29 mouse cellular contexts compared by ENCODE assay signal in genomic region chr19:46227300-46227699, GRCm38 (mm10).
DNase-seq lines count a peak whose midpoint lies in the region; ATAC-seq and TF ChIP-seq lines count a peak whose summit lies in the region.
"Had no signal": no experiment of that assay in that cellular context is flagged by ENCODE, and none has a peak within 500 bp of the region (broad histone marks: within the 10 kb centered on the region; RNA-seq: fewer than 3 reads in every experiment).

No protein-coding gene starts in this region.

- no peaks in the 10 kb centered on the region for H3K9me3 ChIP-seq in liver, embryonic 12.5 days (replicated peaks)
- no peaks in the 10 kb centered on the region for H3K9me3 ChIP-seq in liver, postnatal 0 days (ENCODE audit: low read length)
- H3K9me3 ChIP-seq in ES-E14 (ENCODE audit: control insufficient read depth, insufficient read depth, low read depth, low read length), result no peaks in the 10 kb centered on the region
- H3K9me3 ChIP-seq: hindbrain, embryonic 15.5 days; limb, embryonic 13.5 days; neural tube, embryonic 12.5 days had no signal

- H3K27me3 ChIP-seq in liver, embryonic 12.5 days (replicated peaks), result no peaks in the 10 kb centered on the region
- H3K27me3 ChIP-seq in liver, postnatal 0 days (ENCODE audit: insufficient read depth, low read length), result no peaks in the 10 kb centered on the region
- H3K27me3 ChIP-seq in myocyte (ENCODE audit: control insufficient read depth, insufficient read depth, insufficient read length), result no peaks in the 10 kb centered on the region
- H3K27me3 ChIP-seq: hindbrain, embryonic 15.5 days; limb, embryonic 13.5 days; neural tube, embryonic 12.5 days; Patski had no signal

- H3K79me2 ChIP-seq in myocyte (ENCODE audit: control insufficient read depth, insufficient read depth), result peaks cover 15% of the 10 kb centered on the region

- in situ Hi-C loops in ES-E14 (cut with MboI; ENCODE audit: low sequenced_read_pairs in 2 of 2, unreplicated experiment in 2 of 2), result no loop called here

- TF ChIP-seq EP300 in liver, postnatal 0 days (IDR thresholded peaks at IDR 0.05; ENCODE audit: low read depth), result no peak

- TF ChIP-seq POLR2A in myocyte (IDR thresholded peaks at IDR 0.05; ENCODE audit: insufficient read length, low read depth), result no peak

- H3K4me3 ChIP-seq in liver, embryonic 12.5 days, result no peak overlapping the region
- H3K4me3 ChIP-seq in liver, postnatal 0 days (ENCODE audit: low read depth, low read length), result no peak overlapping the region
- H3K4me3 ChIP-seq in ES-E14 (ENCODE audit: insufficient read depth in 1 of 2, low read depth in 1 of 2, low read length in 2 of 2, poor library complexity in 1 of 2, severe bottlenecking in 1 of 2) (no peak overlapping the region), myocyte (no peak overlapping the region)
- H3K4me3 ChIP-seq: hindbrain, embryonic 15.5 days; left cerebral cortex, adult 2 months; limb, embryonic 13.5 days; neural tube, embryonic 12.5 days had no signal

- TF ChIP-seq CTCF in liver, postnatal 0 days (IDR thresholded peaks at IDR 0.05; ENCODE audit: low read depth), result no peak

- ATAC-seq in liver, embryonic 12.5 days, result peak; percentile 52; the same call in 1 of the 2 replicates
- no peak for ATAC-seq in liver, postnatal 0 days
- ATAC-seq: forebrain, embryonic 14.5 days; inflammation-experienced regulatory T-cells, adult 6 months; midbrain, embryonic 16.5 days; Patski had no signal

- peaks cover 5% of the 10 kb centered on the region; the same call in 1 of the 2 replicates for H3K36me3 ChIP-seq in liver, embryonic 12.5 days
- H3K36me3 ChIP-seq in liver, postnatal 0 days (replicated peaks; ENCODE audit: insufficient read depth, low read length), result no peaks in the 10 kb centered on the region
- H3K36me3 ChIP-seq in ES-E14 (ENCODE audit: control insufficient read depth, insufficient read depth, low read length, poor library complexity, severe bottlenecking), result no peaks in the 10 kb centered on the region
- no peaks in the 10 kb centered on the region for H3K36me3 ChIP-seq in myocyte (ENCODE audit: control insufficient read depth, insufficient read depth)
- H3K36me3 ChIP-seq: hindbrain, embryonic 15.5 days; neural tube, embryonic 12.5 days had no signal

- peaks cover 8% of the 10 kb centered on the region for H3K4me1 ChIP-seq in liver, embryonic 12.5 days
- H3K4me1 ChIP-seq in liver, postnatal 0 days (ENCODE audit: insufficient read depth), result no peaks in the 10 kb centered on the region; the same call in 1 of the 2 replicates
- H3K4me1 ChIP-seq in ES-E14 (ENCODE audit: control insufficient read depth in 2 of 2, insufficient read depth in 2 of 2, low read length in 2 of 2, poor library complexity in 1 of 2), result no peaks in the 10 kb centered on the region
- H3K4me1 ChIP-seq: neural tube, embryonic 12.5 days had no signal

- H3ac ChIP-seq in myocyte (ENCODE audit: control insufficient read depth, insufficient read length), result no peak overlapping the region

- 74% methylated on average over 3 of the region's 3 CpGs for WGBS in liver, embryonic 12.5 days (ENCODE audit: insufficient replicate concordance)
- WGBS in liver, postnatal 0 days (ENCODE audit: insufficient replicate concordance), result 83% methylated on average over 3 of the region's 3 CpGs

- no peak overlapping the region for H3K27ac ChIP-seq in liver, embryonic 12.5 days
- H3K27ac ChIP-seq in liver, postnatal 0 days (ENCODE audit: low read depth), result no peak overlapping the region
- no peak overlapping the region for H3K27ac ChIP-seq in ES-E14 (ENCODE audit: insufficient read depth, low read depth, low read length, poor library complexity, severe bottlenecking)
- H3K27ac ChIP-seq: hindbrain, embryonic 15.5 days; left cerebral cortex, adult 2 months; limb, embryonic 13.5 days; liver, embryonic 14.5 days; neural tube, embryonic 12.5 days had no signal

- H3K4me2 ChIP-seq in liver, embryonic 12.5 days, result no peak overlapping the region
- H3K4me2 ChIP-seq in liver, postnatal 0 days (ENCODE audit: low read depth, low read length), result no peak overlapping the region
- no peak overlapping the region for H3K4me2 ChIP-seq in myocyte (ENCODE audit: low read depth)
- H3K4me2 ChIP-seq: heart, embryonic 11.5 days; hindbrain, embryonic 15.5 days; limb, embryonic 13.5 days; lung, embryonic 14.5 days; midbrain, embryonic 11.5 days; neural tube, embryonic 12.5 days had no signal

- DNase-seq in liver, postnatal 0 days, result no peak
- no peak for DNase-seq in ES-E14 (ENCODE audit: low read depth, low spot score)
- peak; percentile 35 for DNase-seq in c-Kit-negative CD71-positive TER-119-positive erythroid progenitor cells, embryonic 14.5 days (ENCODE audit: low read depth, low spot score)
- DNase-seq in MN1 (ENCODE audit: low spot score), result no peak
- no peak for DNase-seq in left cerebral cortex, adult 8-10 months (ENCODE audit: low spot score in 2 of 2)
- DNase-seq in ovary, adult 18-20 months (ENCODE audit: low spot score), result no peak
- DNase-seq: adrenal gland, postnatal 14 days; B cell, adult 2 months; cerebellum, adult 2 months; cerebellum, postnatal 14 days; gastrocnemius, postnatal 25 days; heart, adult 18-20 months; kidney, adult 11 months; kidney, postnatal 14 days; lung, embryonic 14.5 days; lung, postnatal 14 days had no signal

- H3K9ac ChIP-seq in liver, embryonic 12.5 days, result no peak overlapping the region
- no peak overlapping the region for H3K9ac ChIP-seq in liver, postnatal 0 days (replicated peaks)
- H3K9ac ChIP-seq in ES-E14 (ENCODE audit: insufficient read depth, low read depth, low read length, poor library complexity, severe bottlenecking), result no peak overlapping the region
- H3K9ac ChIP-seq: hindbrain, embryonic 15.5 days; limb, embryonic 13.5 days; liver, embryonic 14.5 days; lung, embryonic 14.5 days; neural tube, embryonic 12.5 days had no signal

TF ChIP-seq in ES-E14, 5 proteins besides CTCF, POLR2A, EP300 and RAD21:
- TF ChIP-seq MAFK (IDR thresholded peaks at IDR 0.05; ENCODE audit: insufficient read depth, low read depth, low read length), result peak; percentile 32; the same call in 1 of the 2 replicates
- no peak for TF ChIP-seq CHD2 (IDR thresholded peaks at IDR 0.05; ENCODE audit: low read depth, low read length)

TF ChIP-seq in myocyte, 11 proteins besides CTCF, POLR2A, EP300 and RAD21:
- TF ChIP-seq USF1 (IDR thresholded peaks at IDR 0.05; ENCODE audit: low read depth), result peak; percentile 34
- TF ChIP-seq TCF3 (IDR thresholded peaks at IDR 0.05; ENCODE audit: insufficient read length, low read depth), result no peak
